8 mouse cellular contexts compared by ENCODE assay signal in the genomic region with DNA sequence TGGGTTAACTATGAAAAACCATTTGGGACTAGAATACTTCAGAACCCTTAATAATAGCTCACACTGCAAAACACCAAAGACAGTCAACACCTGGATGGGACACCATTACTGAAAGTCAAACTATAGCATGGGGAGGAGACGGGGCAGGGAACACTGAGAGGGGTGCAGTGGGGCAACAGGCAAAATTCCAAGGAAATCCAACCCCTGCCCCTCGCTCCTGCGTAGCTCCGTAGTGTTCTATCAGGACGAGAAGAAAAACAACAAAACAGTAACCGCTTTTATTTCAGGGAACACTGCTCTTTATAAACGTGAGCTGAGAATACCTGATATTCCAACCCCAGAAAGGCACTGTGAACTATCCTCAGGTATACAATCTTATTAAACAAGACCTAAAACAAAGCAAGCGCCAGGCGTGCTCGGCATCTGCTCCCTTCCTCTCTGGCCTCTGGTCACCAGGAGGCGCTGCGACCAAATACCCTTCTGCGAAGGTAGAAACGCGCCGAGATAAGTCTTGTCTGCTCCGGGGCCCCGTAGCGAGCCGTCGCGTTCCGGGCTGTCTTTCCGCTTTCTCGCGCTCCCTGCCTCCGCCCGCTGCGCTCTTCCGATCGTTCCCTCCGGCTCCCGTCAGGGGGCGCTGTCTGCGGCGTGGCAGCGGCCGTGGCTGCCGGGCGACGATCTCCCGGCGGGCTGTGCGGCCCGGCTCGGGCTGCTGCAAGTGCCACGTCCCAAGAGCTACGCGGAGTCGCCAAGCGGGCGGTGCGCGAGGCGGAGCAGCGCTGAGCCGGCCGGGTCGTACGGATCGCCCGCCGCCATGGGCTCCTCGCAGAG. TPM values are rescaled to one million over a fixed set of nuclear protein-coding genes. Genes with fewer than 3 reads are reported as not detected.
DNase-seq lines count a peak whose midpoint lies in the region; ATAC-seq and TF ChIP-seq lines count a peak whose summit lies in the region.

TSS of gene Gorasp2 (plus strand) at position 690 of the 828 bp plus-strand sequence.

- peak within 1 kb of the TSS; percentile 68 for H3K4me2 ChIP-seq in lung, postnatal 0 days (replicated peaks; ENCODE audit: low read depth, low read length)

- TF ChIP-seq CTCF in lung, postnatal 0 days (IDR thresholded peaks at IDR 0.05): peak; percentile 97

- peak; percentile 59; the same call in 1 of the 2 replicates for TF ChIP-seq EP300 in lung, postnatal 0 days (IDR thresholded peaks at IDR 0.05)

- H3K27me3 ChIP-seq in hindbrain, embryonic 10.5 days (ENCODE audit: insufficient read depth, poor library complexity, severe bottlenecking): no peaks in the 10 kb centered on the region
- no peaks in the 10 kb centered on the region for H3K27me3 ChIP-seq in lung, postnatal 0 days (replicated peaks; ENCODE audit: insufficient read depth, low read length)

- H3K4me3 ChIP-seq in hindbrain, embryonic 10.5 days: peak within 1 kb of the TSS; percentile 95
- H3K4me3 ChIP-seq in lung, postnatal 0 days (ENCODE audit: low read depth, low read length): peak within 1 kb of the TSS; percentile 96

- peak; percentile 98 for DNase-seq in MN1 (ENCODE audit: low spot score)
- peak; percentile 96 for DNase-seq in cerebellum, adult 9-10 months
- peak; percentile 95 for DNase-seq in hindbrain, embryonic 10.5 days (ENCODE audit: low spot score)
- peak; percentile 96 for DNase-seq in layer of hippocampus, adult 9-11 months
- peak; percentile 99 for DNase-seq in lung, postnatal 0 days (ENCODE audit: low spot score)
- DNase-seq in ovary, postnatal 14 days (ENCODE audit: low spot score): peak; percentile 92
- DNase-seq in thymus, postnatal 14 days: peak; percentile 97

- peaks cover 21% of the 10 kb centered on the region for H3K4me1 ChIP-seq in hindbrain, embryonic 10.5 days (replicated peaks)
- peaks cover 9% of the 10 kb centered on the region; the same call in 1 of the 2 replicates for H3K4me1 ChIP-seq in lung, postnatal 0 days (ENCODE audit: insufficient read depth, low read depth, low read length)

- no peaks in the 10 kb centered on the region for H3K9me3 ChIP-seq in hindbrain, embryonic 10.5 days
- no peaks in the 10 kb centered on the region for H3K9me3 ChIP-seq in lung, postnatal 0 days (ENCODE audit: low read length)

- peak; percentile 91 for ATAC-seq in frontal cortex, adult (ENCODE audit: low TSS enrichment)
- peak; percentile 97 for ATAC-seq in lung, postnatal 0 days

- peak within 1 kb of the TSS; percentile 94 for H3K27ac ChIP-seq in hindbrain, embryonic 10.5 days
- H3K27ac ChIP-seq in lung, postnatal 0 days (ENCODE audit: low read length): peak within 1 kb of the TSS; percentile 98

- H3K36me3 ChIP-seq in hindbrain, embryonic 10.5 days: peaks cover 20% of the 10 kb centered on the region
- no peaks in the 10 kb centered on the region for H3K36me3 ChIP-seq in lung, postnatal 0 days (ENCODE audit: insufficient read depth, low read length)

- peak within 1 kb of the TSS; percentile 96 for H3K9ac ChIP-seq in lung, postnatal 0 days (replicated peaks; ENCODE audit: low read depth)

- WGBS in hindbrain, embryonic 10.5 days: 1% methylated on average over 64 of the region's 64 CpGs
- 2% methylated on average over 64 of the region's 64 CpGs for WGBS in lung, postnatal 0 days

RNA-seq across cellular contexts. Expression of gene Gorasp2, which starts in this region (rescaled TPM):
- 156 and 159 TPM in 2 replicates for polyA plus RNA-seq in hindbrain, embryonic 10.5 days (2016; fragmentation: Nextera tagmentation; extraction: Ambion mirVana)
- polyA plus RNA-seq in lung, postnatal 0 days (2015; fragmentation: Nextera tagmentation; extraction: Ambion mirVana): 122 and 133 TPM in 2 replicates

Comparison
In these comparisons a context has a peak if more than half of its experiments do, and no peak if none do; other contexts are left out.
1. Peak in every context shown above with its lines: DNase-seq, ATAC-seq, H3K4me3 ChIP-seq and H3K27ac ChIP-seq.